Mouse (Mus musculus) forebrain, embryonic 11.5 days (tissue): ENCODE data around the gene Cd34. TPM values are rescaled to one million over a fixed set of nuclear protein-coding genes. Genes with fewer than 3 reads are reported as not detected.
A peak's percentile ranks its signal among the peaks of the same experiment; 100 is the strongest.

Experiments
- ATAC-seq: fragments of 200-750 bp; cut with Nextera tagmentation; replicated peaks from 2 replicates; pipeline ENCODE4 v1.8.0; 2017; ENCODE audit warnings: moderate TSS enrichment; ENCODE audit not compliant: low FRiP score
- DNase-seq: peaks from one replicate; pipeline ENCODE4 v3.0.0-alpha.2; 2017; ENCODE audit warnings: low spot score
- H3K27ac ChIP-seq: fragments of 300-500 bp; sonication (generic); 2 replicates; pipeline ENCODE4 v1.5.1; 2014; ENCODE audit warnings: low read depth, low read length
- H3K27me3 ChIP-seq: fragments of 300-500 bp; sonication (generic); 2 replicates; pipeline ENCODE4 v1.6.1; 2014; ENCODE audit warnings: mild to moderate bottlenecking, low read length, mixed read lengths; ENCODE audit not compliant: control insufficient read depth, insufficient read depth
- H3K36me3 ChIP-seq: fragments of 300-500 bp; sonication (generic); 2 replicates; pipeline ENCODE4 v1.6.1; 2014; ENCODE audit warnings: mild to moderate bottlenecking, low read length, moderate library complexity, mixed read lengths; ENCODE audit not compliant: control insufficient read depth, insufficient read depth
- H3K4me1 ChIP-seq: fragments of 300-500 bp; sonication (generic); replicated peaks from 2 replicates; pipeline ENCODE4 v1.6.1; 2014; ENCODE audit warnings: low read length, mixed read lengths; ENCODE audit not compliant: control insufficient read depth, insufficient read depth
- H3K4me2 ChIP-seq: fragments of 300-500 bp; sonication (generic); 2 replicates; pipeline ENCODE4 v1.6.1; 2014; ENCODE audit warnings: low read depth, mild to moderate bottlenecking, low read length, moderate library complexity, mixed read lengths; ENCODE audit not compliant: severe bottlenecking
- H3K4me3 ChIP-seq: fragments of 300-500 bp; sonication (generic); 2 replicates; pipeline ENCODE4 v1.5.1; 2014; ENCODE audit warnings: low read depth, low read length
- H3K9ac ChIP-seq: fragments of 300-500 bp; sonication (generic); 2 replicates; pipeline ENCODE4 v1.6.1; 2014; ENCODE audit warnings: low read length
- H3K9me3 ChIP-seq: fragments of 300-500 bp; sonication (generic); 2 replicates; pipeline ENCODE4 v1.6.1; 2016; ENCODE audit warnings: low read length, mixed read lengths; ENCODE audit not compliant: control insufficient read depth
- WGBS: fragments of 180-500 bp; shearing (Covaris S2); extraction: QIAGEN DNeasy Blood & Tissue Kit; methylation state at CpG from one replicate; pipeline ENCODE4 v1.1.7; 2014; 5-methylcytosine and 5-hydroxymethylcytosine counted together
- polyA plus RNA-seq: library from polyadenylated mRNA; unstranded; fragments of >200 nt; fragmentation: Nextera tagmentation; extraction: Ambion mirVana; gene quantifications from 2 replicates; pipeline ENCODE4 v1.2.1, GENCODE M21; 2014

Gene Cd34
- polyA plus RNA-seq: 51.0 and 54.7 TPM in 2 replicates

GRCm38 (mm10) chr1:194938715-194939114, at the start of gene Cd34:
Gene Cd34, plus strand, starts transcription at chr1:194938819.
- DNase-seq (peak; percentile 66), ATAC-seq (peak; percentile 79)
- no peak within 1 kb of the TSS for H3K27ac ChIP-seq
- under 1% methylated on average over 26 of the region's 26 CpGs for WGBS
- no peak within 1 kb of the TSS for H3K9ac ChIP-seq
- no peaks in the 10 kb centered on the region for H3K4me1 ChIP-seq
- H3K4me2 ChIP-seq: peak within 1 kb of the TSS; percentile 47
- peak within 1 kb of the TSS; percentile 35 for H3K4me3 ChIP-seq
- no peaks in the 10 kb centered on the region for H3K36me3 ChIP-seq
- no peaks in the 10 kb centered on the region for H3K9me3 ChIP-seq
- H3K27me3 ChIP-seq: no peaks in the 10 kb centered on the region

- Histone ChIP-seq H3K4me3 (no peak overlapping the region), H3K4me2 (no peak overlapping the region), H3K36me3 (no peaks in the 10 kb centered on the region), H3K4me1 (no peaks in the 10 kb centered on the region), H3K27me3 (no peaks in the 10 kb centered on the region), H3K9ac (no peak overlapping the region), H3K27ac (no peak overlapping the region), H3K9me3 (no peaks in the 10 kb centered on the region)
- no peak for ATAC-seq
- no peak for DNase-seq
- 61% methylated on average over 1 of the region's 1 CpGs for WGBS
Observed at GRCm38 (mm10) chr1:194894513-194894912, 44.1 kb upstream of the Cd34 start.

DNA sequence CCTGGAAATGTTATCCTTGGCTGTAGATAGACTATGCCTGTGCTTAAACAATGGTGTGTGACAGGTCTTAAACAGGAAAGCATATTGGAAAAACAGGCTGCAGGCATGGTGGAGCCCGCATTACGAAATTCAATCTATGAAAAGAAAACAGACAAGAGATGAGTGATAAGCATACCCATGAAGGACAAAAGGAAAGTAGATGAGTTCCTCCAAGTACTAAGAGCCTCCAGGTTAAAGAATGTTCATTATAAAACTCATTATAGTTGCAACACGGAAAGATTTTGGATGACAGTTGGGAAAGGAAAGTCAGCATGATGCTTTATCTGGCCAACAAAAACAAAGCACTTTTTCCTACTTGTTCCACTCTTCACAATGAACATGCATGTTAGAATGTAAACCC, 43.3 kb upstream of the Cd34 start:
- ATAC-seq (no peak), DNase-seq (no peak)
- Histone ChIP-seq H3K27ac (no peak overlapping the region), H3K4me2 (no peak overlapping the region), H3K27me3 (no peaks in the 10 kb centered on the region), H3K4me3 (no peak overlapping the region), H3K36me3 (no peaks in the 10 kb centered on the region), H3K9ac (no peak overlapping the region), H3K4me1 (no peaks in the 10 kb centered on the region), H3K9me3 (no peaks in the 10 kb centered on the region)
- WGBS: 83% methylated on average over 3 of the region's 3 CpGs

- H3K4me1 ChIP-seq: no peaks in the 10 kb centered on the region
- no peak overlapping the region for H3K4me3 ChIP-seq
- no peak for ATAC-seq
- no peak for DNase-seq
- H3K27me3 ChIP-seq: no peaks in the 10 kb centered on the region
- H3K36me3 ChIP-seq: no peaks in the 10 kb centered on the region
- H3K4me2 ChIP-seq: no peak overlapping the region
- H3K9ac ChIP-seq: no peak overlapping the region
- no peak overlapping the region for H3K27ac ChIP-seq
- H3K9me3 ChIP-seq: no peaks in the 10 kb centered on the region
Observed at GRCm38 (mm10) chr1:194901075-194901474, 37.5 kb upstream of the Cd34 start.

DNA sequence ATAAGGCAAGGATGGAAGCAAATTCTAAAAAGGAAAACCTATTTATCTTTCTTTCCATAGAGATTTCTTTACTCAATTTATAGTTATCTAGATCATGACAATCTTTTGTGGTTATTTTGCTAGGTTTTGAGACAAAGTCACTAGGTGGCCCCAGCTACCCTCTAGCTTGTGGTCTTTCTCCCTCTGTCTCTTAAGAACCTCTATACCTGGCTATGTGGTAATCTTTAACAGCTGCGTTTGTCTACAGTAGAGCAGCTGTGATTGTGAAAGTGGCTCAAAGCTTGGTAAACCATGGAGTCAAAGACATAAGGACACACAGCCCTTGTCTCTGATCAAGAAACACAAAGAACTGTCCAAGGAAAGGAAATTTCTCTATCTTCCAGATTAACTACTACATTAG, 36.8 kb upstream of the Cd34 start:
- Histone ChIP-seq H3K4me3 (no peak overlapping the region), H3K9me3 (no peaks in the 10 kb centered on the region), H3K4me2 (no peak overlapping the region), H3K4me1 (no peaks in the 10 kb centered on the region), H3K9ac (no peak overlapping the region), H3K27me3 (no peaks in the 10 kb centered on the region), H3K36me3 (no peaks in the 10 kb centered on the region), H3K27ac (no peak overlapping the region)
- ATAC-seq: no peak
- no peak for DNase-seq
- 74% methylated on average over 1 of the region's 1 CpGs for WGBS

DNA sequence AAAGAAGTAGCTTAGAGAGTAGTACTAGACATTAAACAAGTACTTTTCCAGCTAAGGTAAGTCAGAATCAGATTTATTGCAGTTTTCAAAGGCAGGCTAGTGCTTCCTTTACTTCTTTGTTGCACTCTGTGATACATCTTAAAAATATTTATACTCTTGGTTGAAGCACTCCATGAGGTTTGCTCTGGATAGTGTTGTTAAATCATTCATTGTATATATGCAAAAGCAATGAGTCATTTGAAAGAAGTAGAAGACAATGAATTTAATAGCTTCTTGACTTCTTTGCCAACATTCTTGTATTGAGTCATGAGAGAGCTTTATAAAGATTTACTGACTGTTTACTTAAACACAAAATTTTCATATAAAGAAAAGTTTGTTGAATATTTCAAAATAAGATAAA, 29.7 kb upstream of the Cd34 start:
- no peak for ATAC-seq
- no peak overlapping the region for H3K9ac ChIP-seq
- no peak overlapping the region for H3K27ac ChIP-seq
- DNase-seq: no peak
- H3K4me1 ChIP-seq: no peaks in the 10 kb centered on the region
- no peaks in the 10 kb centered on the region for H3K36me3 ChIP-seq
- H3K27me3 ChIP-seq: no peaks in the 10 kb centered on the region
- no peaks in the 10 kb centered on the region for H3K9me3 ChIP-seq
- no peak overlapping the region for H3K4me3 ChIP-seq
- no peak overlapping the region for H3K4me2 ChIP-seq

DNA sequence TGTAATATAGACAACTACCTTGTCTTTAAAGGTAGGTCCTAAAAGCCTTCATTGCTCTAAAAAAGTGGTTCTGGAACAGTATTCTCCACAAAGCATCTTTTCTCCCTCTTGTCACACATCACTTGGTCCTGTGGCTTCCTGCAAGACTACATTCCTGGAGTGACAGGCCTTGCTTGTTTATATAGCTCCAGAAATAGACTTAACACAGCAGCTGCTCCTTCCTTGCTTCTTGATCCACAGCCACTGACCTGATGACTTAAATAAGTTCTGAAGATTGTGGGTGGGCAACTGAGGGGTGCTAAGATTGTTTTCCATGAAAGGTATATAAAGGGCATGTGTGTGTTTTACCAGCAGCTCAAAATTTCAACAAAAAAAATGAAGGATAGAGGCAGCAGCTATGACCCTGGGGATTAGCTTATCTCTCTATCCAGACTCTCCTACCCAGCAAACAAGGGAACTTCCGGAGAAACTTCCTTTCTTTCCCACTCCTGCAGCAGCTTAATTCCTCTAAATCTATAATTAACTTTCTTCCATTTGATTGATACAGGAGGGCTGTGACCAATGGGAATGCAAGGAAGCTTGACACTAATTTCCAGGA, 12.8 kb upstream of the Cd34 start:
- 62% methylated on average over 1 of the region's 1 CpGs for WGBS

GRCm38 (mm10) chr1:194927887-194928286, 10.7 kb upstream of the Cd34 start:
- Histone ChIP-seq H3K4me3 (no peak overlapping the region), H3K27ac (no peak overlapping the region), H3K4me1 (no peaks in the 10 kb centered on the region), H3K27me3 (no peaks in the 10 kb centered on the region), H3K4me2 (no peak overlapping the region), H3K36me3 (no peaks in the 10 kb centered on the region), H3K9me3 (no peaks in the 10 kb centered on the region), H3K9ac (no peak overlapping the region)
- no peak for DNase-seq
- no peak for ATAC-seq
- WGBS: 60% methylated on average over 3 of the region's 3 CpGs

More for the DNA sequence above, 12.8 kb upstream of the Cd34 start:
- H3K9ac ChIP-seq: no peak overlapping the region
- ATAC-seq (no peak), DNase-seq (no peak)
- no peaks in the 10 kb centered on the region for H3K27me3 ChIP-seq
- no peaks in the 10 kb centered on the region for H3K4me1 ChIP-seq
- no peak overlapping the region for H3K4me3 ChIP-seq
- no peaks in the 10 kb centered on the region for H3K36me3 ChIP-seq
- no peak overlapping the region for H3K4me2 ChIP-seq
- no peaks in the 10 kb centered on the region for H3K9me3 ChIP-seq
- H3K27ac ChIP-seq: no peak overlapping the region

DNA sequence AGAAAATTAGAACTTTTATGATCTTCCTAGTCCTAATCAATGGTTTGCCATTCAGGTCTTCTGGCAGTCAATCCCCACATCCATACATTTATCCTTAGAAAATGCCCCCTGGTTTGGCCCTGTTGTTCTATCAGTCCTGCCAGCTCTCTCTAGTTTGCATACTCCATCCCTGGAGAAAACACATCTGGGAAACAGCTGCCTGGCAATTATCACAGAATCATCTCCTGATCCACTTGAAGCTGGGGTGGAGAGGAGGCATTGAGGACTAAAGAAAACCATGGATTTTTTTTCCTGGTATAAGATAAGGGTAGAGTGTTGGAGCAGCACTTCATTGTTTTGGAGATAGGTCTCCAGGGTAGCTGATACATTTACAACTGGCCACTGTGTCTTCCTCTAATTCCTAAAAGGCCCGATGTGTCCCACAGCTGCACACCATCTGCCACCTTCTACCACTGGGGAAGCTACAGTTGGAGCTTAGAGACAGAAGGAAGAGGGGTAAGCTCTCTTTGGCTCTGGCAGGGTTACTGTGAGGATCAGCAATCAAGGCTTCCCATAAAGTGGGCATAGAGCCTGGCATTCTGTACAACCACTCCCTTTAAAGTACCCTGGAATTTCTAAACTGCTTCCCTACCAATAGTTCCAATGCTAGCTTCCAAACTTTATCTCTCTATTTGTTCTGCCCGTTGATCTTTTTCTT, 9.2 kb upstream of the Cd34 start:
- ATAC-seq (no peak), DNase-seq (no peak)
- Histone ChIP-seq H3K9ac (no peak overlapping the region), H3K27ac (no peak overlapping the region), H3K4me1 (no peaks in the 10 kb centered on the region), H3K27me3 (no peaks in the 10 kb centered on the region), H3K4me3 (no peak overlapping the region), H3K4me2 (no peak overlapping the region), H3K9me3 (no peaks in the 10 kb centered on the region), H3K36me3 (no peaks in the 10 kb centered on the region)
- WGBS: 68% methylated on average over 2 of the region's 2 CpGs
